Mouse (Mus musculus): Measurements from ENCODE around the gene AC109138.7.
A peak's percentile ranks its signal among the peaks of the same experiment; 100 is the strongest.
"Not testable (repeated sequence)": the region's sequence is repeated elsewhere in the genome, so short reads cannot be mapped to it uniquely, and the experiment has no call there.

The AC109138.7 gene

DNA sequence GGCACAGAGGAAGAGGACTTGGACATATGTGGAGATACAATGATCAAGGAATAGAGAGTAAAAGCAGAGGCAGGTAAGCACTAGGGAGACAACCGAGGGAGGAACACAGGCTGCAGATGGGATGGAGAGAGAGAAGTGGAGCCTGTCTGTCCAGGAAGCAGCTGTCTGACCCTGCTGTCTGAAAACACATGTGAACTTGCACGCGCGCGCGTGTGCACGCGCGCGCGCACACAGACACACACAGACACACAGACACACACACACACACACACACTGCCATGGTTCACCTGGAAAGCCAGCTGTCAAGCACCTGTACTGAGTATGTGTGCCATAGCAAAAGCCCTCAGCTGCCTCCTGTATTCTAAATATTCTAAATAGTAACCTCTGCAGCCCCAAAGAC is 4.1 kb downstream of the AC109138.7 start:
- DNase-seq (ENCODE audit: low spot score): no peak

DNA sequence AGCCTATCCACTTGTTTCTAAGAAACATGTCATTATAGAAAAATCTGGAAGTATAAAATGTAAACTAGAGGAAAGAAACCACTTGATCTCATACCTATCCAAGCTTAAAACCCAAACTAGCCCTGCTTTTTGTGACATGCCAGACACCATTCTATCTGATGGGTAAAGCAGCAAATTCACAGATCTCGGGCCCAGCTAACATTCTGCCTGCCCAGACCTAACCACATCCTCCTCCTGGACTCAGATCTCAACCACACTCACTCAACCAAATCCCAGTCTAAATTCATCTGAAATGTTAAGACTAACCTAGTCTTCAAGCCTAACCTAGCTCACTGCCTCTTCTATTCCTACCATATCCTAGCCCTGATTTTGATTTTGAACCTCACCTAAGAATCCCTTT is 4.6 kb downstream of the AC109138.7 start:
- no peak for DNase-seq (ENCODE audit: low spot score)

DNA sequence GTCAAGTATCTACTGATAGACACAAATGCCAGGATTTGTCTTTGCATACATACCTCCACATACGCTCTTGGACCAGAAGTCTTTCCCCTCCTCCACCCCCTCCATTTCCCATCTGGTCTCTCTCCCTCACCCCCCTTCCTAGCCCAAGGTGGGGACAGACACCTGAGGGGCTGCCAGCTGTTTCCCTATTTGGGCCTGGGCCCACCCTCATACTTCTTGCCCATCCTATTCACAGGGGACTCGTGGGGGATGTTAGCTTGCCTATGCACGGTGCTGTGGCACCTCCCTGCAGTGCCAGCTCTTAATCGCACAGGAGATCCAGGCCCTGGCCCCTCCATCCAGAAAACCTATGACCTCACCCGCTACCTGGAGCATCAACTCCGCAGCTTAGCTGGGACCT is 5.8 kb downstream of the AC109138.7 start:
- no peak for DNase-seq (ENCODE audit: low spot score)

DNA sequence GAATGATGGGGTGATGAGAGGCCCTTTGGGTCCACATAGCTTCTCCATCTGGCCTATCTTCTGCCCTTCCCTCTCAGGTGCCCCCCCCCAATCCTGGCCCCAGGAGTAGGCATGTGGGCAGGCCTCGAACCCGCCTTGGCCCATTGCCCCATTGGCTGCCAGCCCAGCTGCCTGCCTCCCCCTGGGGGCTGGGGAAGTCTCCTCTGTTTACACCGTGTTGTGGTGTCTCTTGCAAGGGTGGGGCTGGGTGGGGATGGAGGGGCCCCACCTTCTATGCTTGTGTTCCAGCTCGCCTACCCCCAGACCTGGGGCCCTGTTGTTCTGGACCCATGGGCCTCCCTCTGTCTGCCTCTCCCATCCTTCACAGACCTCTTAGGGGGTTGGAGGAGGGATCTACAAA is 6.3 kb downstream of the AC109138.7 start:
- DNase-seq (ENCODE audit: low spot score): no peak

DNA sequence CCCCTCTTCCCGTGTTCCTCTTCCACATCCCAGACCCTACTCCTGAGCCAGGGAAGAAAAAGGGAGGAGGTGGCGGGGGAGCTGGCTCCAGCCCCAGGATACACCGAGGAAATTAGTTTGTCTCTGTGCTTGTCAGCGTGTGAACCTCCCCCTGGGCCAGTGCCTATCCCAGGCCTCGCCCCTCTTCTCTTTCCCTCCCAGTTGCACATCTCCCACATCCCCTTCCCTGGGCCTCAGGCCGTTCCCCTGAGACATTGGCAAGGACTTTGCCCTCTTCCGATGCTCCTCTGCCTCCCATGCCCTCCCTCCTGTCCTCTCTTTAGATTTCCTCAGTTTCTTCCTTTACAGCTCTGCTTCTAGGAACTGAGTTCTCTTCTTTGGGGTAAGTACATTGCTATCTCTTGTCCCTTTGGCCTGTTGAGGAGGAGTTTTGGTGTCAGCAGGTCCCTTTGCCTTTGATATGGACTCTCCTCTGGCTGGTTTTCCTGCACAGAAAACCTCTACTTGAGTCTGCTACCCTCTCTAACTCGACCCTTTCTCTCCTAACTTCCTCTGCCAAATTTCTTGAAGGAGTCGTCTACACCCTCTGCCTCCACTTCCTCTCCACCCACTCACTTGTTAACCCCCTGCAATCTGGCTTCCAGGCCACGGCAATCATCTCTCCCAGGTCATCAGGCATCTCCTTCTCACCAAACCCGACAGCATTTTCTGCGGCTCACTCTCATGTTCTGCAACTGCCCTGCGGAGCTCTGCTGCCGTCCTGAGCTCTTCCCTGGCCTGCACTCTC is 7.0 kb downstream of the AC109138.7 start:
- no peak for DNase-seq (ENCODE audit: low spot score)

DNA sequence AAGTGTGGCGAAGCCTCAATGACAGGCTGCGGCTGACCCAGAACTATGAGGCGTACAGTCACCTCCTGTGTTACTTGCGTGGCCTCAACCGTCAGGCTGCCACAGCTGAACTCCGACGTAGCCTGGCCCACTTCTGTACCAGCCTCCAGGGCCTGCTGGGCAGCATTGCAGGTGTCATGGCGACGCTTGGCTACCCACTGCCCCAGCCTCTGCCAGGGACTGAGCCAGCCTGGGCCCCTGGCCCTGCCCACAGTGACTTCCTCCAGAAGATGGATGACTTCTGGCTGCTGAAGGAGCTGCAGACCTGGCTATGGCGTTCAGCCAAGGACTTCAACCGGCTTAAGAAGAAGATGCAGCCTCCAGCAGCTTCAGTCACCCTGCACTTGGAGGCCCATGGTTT is 8.0 kb downstream of the AC109138.7 start:
- no peak for DNase-seq (ENCODE audit: low spot score)

DNA sequence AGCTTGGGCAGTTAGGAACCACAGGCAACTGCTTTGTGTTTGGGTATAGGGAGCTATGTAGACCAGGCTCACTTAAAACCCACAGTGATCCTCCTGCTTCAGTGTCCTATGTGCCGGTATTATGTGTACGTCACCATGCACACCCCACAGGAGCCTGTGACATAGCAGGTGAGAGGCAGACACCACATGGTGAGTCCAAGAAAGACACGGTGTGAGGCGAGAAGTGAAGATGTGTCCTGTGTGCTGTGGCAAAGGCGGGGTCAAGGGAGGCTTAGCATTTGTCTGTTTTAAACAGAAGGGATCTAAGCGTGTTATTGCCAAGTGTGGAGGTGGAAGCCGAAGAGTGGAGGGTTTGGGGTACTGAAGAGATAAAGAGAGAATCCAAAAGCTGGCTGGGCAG is 12.6 kb downstream of the AC109138.7 start:
- DNase-seq (ENCODE audit: low spot score): no peak

DNA sequence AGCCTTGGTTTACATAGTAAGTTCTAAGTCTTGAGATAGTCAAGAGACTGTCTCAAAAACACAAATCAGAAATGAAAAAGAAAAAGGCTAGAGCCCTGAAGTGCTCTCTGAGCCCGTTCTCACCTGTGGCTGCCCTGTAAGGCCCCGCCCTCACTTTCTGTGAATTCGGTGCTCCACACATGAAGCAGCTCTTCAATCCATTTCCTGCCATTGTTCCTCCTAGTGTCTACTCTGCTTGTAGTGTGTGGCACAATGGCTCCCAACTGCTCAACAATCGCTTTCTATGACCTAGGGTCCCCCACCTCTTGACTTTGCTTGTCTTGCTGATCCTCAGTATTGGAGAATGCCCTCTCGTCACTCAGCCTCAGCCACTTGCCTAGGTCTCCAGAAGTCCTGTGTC is 13.3 kb downstream of the AC109138.7 start:
- no peak for DNase-seq (ENCODE audit: low spot score)

DNA sequence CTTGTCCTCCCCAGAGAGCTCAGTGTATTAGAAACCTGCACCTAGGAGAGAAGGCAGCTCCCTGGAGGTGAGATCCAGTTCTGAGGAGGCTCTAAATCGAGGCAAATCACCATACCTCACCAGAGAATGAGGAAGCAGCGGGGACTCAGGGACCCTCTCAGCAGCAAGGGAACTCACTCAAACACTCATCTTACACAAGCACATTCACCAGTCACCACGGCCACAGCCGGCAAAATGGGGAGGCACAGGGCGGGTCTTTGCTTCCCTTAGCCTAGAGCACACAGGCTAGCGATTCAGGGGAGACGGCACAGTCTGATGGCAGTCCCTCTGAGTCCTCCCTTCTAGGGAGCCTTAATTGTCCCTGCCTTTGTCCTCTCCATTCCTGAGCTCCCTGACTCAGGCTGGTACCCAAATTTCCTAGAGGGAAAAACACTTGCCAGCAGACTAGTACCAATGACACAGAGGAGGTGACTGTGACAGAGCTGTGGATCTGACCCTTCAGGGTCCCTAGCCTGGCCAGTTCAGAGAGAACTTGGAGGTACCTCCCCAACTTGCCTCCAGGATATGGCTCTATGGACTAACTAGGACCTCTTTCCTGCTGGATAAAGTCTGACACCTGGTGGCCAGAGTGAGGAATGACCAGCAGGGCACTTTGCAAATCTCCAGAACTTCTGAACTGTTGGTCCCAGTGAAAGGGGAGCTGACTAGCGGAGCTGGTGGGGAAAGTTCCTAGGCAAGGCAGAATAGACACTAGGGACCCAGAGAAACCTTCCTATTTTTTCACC is 13.9 kb downstream of the AC109138.7 start:
- DNase-seq (ENCODE audit: low spot score): peak; percentile 90

DNA sequence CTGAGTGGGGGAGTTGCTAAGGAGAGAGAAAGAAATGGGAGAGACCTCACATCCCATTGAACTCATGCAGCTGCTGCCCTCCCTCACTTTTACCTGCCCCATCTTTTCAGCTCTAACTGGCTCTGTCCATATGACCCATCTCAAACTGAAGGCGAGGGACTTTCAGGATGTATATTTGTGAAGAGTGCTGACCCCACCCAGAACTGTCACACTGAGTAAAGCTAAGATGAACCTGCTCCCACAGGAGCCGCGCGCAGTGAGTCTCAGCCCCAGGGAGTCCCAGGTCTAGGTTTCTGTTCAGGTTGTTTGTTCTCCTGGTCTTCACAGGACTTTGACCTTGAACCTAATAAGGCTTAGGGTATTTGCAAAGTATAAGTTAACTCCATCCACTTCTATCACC is 14.7 kb downstream of the AC109138.7 start:
- DNase-seq (ENCODE audit: low spot score): no peak

DNA sequence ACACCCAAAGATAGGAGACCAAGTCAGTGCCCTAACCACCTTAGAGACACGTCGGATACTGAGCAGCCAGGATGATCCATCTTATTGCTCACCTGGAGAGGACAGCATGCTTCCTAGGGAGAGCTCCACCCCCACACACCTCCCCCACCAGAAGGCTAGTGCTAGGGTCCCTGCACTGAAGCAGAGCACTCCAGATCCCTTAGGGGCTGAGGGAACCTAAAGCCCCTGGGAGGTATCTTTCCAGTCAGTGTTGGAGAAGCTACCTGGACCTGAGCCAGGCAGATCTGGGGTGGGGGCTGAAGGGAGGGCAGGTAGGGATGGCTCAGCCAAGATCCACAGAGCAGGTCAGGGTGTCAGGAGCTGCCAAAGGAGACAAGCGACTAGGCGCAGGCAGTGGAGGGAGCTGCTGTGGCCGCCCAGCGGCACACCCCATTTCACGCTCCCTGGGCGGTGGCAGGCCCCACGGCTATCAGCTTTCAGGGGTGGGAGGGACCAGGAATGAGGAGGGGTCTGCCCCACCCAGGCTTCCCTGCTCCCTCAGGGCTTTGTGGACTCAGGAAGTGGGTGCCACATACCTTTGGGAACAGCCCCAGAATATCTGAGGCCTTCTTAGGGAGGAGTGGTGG is 15.4 kb downstream of the AC109138.7 start:
- DNase-seq (ENCODE audit: low spot score): no peak

DNA sequence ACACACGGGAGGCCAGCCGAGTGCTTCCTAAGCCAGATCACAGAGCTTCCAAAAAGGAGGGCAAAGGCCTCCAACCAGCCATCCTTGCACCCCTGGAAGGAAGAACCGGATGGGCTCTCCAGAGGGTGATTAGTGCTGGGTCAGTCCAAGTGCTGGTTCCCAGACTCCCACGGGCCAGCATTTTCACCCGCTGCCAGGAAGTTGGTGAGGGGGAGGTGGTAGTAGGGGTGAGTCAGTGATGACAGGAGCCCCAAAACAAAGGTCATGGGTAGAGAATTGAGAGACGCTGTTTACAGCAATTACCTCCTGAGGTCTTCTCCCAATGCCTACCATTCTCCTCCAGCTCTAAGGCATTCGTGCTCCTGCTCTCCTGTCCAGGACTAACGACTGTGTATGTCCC is 16.3 kb downstream of the AC109138.7 start:
- no peak for DNase-seq (ENCODE audit: low spot score)

DNA sequence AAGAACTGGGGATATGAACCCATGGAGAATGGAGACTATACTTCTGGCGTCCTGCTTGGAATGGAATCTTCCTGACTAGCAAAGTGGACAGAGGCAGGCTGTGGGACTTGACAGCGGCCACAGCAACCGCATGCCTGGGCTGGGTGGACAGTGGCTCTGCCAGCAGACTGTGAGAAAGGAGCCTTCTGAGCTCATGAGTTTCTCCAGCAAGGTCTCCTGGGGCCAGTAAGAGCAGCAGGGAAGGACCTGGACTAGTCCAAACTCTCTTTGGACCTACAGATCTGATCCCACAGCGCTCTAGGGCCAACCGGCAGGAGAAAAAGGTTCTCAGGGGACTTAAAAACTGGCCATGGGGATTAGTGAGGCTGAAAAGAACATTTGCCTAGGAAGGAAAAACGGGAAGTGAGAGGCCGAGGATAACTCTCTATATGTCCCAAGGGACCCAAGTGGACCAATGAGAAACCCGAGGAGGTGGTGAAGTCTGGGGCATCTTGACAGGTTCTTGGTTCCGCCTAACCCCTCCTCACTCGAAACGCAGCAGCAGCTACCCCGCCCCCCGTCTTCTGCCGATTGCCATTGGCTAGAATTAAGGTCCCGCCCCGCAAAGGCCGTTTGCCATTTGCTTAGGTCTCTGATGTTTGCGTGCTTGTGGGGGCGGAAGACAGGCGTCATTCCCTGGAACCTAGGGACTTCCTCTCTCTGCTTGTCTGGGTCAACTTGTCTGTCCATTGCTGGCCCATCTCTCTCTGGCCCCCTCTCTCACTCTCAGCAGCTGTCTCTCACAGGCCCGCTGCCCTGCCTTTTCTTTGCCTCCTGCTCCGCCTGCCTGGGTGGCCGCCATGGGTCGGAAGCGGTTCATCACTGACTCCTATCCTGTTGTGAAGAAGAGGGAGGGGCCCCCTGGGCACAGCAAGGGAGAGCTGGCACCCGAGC is 17.4 kb downstream of the AC109138.7 start, which contains the start of gene Pold4:
Pold4 (plus strand) TSS at position 647 of the 933 bp plus-strand sequence.
- DNase-seq (ENCODE audit: low spot score): peak; percentile 91

DNA sequence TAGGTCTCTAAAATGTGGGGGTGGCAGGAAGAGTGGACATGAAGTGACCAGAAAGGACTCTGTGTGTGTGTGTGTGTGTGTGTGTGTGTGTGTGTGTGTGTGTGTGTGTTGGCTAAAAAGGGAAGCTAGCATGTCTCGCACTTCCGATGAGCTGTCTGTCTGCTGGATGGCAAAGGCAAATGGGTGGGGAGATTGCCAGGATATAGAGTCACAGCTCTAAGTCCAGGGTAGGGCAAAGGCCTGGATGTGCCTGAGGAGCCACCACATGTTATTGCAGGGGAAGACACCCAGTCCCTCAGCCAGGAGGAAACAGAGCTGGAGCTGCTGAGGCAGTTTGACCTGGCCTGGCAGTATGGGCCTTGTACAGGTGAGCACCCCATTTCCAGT is 18.0 kb downstream of the AC109138.7 start:
- no peak for DNase-seq (ENCODE audit: low spot score)

DNA sequence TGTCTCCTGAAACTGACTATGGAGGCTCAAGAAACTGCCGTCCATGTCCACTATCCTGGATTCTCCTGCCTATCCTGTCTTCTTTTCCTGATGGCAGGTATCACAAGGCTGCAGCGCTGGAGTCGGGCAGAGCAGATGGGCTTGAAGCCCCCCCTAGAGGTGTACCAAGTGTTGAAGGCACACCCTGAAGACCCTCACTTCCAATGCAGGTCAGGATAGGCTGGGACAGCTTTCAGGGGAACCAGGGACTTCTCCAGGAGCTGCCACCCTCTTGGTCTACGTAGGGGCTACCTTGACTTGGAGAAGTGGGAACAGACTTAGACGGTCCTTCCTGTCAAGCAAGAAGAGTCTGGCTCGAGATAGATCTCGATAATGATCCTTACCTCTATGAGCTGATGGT is 18.5 kb downstream of the AC109138.7 start:
- no peak for DNase-seq (ENCODE audit: low spot score)

DNA sequence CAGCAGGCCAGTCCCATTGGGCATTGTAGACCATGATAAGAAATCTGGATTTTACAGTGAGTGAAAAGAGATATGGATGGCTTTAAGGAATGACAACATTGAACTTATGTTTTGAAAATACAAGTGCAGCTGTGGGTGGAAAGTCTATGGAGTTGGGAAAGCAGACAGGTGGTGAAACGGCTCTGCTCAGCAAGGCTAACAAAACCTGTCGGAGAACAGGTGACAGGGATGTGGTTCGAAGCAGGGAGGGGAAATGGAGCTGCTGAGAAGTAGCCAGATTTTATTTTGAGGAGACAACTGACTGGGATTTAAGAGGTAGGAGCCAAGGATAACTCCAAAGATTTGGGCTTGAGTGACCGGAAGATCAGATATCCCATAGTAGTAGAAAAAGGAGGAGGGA is 20.4 kb downstream of the AC109138.7 start:
- no peak for DNase-seq (ENCODE audit: low spot score)

DNA sequence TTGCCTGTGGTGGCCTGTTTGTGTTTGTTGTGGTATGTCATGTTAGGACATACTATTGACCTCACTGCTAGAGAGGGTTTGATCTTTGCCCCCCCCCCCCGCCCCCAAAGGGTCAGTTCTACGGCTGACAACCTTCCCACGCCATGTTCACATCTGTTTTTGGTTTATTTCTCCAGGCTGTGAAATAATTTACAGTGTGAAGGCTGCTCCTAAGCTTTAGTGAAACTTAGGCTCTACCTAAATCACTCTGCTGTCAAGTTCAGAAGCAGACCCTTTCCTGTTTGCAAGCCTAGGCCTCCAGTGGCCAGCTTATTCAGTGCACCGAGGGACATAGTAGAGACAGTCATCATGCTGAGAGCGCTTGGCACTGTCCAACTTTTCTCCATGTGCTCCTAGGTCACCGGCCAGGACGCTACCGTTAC is 26.1 kb downstream of the AC109138.7 start:
- no peak for DNase-seq (ENCODE audit: low spot score)

DNA sequence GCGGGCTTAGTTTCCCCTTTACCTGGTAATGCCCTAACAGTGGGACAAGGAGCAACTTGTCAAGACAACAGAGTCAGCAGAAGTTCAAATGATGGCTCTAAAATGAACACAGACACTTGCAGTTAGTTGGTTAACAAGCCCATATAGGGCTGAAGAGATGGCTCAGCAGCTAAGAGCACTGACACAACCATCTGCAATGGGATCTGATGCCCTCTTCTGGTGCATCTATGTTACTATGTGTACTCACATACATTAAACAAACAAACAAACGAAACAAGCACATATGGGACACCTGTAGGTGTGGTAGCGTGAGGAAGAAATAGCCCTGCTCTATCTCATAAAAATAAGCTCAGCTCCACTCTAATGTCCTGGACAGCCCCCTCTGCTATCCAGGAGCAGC is 28.3 kb downstream of the AC109138.7 start:
- no peak for DNase-seq (ENCODE audit: low spot score)

DNA sequence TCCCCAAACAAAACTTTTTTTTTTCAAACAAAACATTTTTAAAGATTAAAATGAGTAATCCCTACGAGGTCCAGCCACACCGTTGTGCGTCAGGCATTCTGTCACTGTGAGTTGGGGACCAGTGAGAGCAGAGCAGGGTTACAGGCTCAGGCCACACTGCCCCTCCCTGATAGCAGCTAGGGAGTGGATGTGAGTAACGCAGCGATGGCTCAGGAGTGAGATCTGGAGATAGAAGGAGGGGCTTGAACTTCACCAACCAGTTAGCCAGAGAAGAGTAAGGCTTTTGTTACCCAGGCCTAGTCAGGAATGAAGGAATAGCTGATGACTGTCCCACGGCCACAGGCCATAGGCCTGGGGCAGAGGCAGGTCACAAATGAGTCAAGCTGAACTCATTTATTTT is 30.6 kb downstream of the AC109138.7 start:
- no peak for DNase-seq (ENCODE audit: low spot score)

DNA sequence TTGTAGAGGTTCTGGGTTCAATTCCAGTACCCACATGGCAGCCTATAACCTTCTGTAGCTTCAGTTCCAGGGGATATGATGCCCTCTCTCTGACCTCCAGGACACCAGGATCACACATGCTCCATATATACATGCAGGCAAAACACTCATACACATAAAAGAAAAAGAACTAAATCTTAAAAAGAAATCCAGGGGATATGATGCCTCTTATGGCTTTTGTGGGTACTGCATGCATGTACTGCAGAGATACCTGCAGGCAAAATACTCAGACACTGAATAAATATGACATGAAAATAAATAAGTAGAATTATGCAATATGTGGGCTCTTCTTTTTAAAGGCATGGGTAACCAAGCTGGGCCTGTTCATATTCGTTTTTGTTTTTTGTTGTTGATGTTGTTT is 32.9 kb downstream of the AC109138.7 start:
- peak; percentile 30 for DNase-seq (ENCODE audit: low spot score)

DNA sequence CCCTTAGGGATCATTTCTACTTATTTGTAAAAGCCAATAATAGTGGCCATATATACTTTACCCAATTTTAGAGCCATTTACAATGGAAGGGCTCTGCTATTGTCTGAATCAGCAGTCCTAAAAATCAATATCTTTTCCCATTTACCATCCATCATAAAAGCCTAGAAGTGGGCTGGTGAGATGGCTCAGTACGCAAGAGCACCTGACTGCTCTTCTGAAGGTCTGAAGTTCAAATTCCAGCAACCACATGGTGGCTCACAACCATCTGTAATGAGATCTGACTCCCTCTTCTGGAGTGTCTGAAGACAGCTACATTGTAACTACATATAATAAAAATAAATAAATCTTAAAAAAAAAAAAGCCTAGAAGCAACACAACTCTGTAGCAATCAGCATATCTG is 34.5 kb downstream of the AC109138.7 start:
- DNase-seq (ENCODE audit: low spot score): not testable (repeated sequence)

DNA sequence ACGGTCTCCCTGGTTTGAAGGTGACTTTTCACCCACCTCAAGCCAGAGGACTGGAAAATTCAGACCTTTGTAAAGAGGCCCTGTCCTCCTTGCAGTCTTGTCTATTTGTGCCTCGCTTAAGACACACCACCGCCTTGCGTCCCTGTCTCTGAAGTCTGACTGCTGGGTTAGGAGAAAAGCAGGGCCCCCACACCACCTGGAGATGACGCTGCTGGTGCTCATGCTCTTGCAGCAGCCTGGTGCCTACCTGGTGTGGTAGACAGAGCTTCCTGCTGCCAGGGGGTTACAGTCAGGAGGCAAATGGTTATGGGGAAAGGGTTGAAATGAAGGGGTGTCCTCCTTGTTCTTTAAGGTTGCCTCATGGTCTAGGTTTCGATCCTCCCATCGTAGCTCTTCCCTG is 40.1 kb downstream of the AC109138.7 start:
- no peak for DNase-seq (ENCODE audit: low spot score)

Measured in retina, embryonic 14.5 days (tissue).